Mouse (Mus musculus): Measurements from ENCODE around the gene Atp6v1g1. TPM values are rescaled to one million over a fixed set of nuclear protein-coding genes. Genes with fewer than 3 reads are reported as not detected.

Gene Atp6v1g1
- total RNA-seq, 2 experiments from 2014 or later: 144 to 162 TPM

DNA sequence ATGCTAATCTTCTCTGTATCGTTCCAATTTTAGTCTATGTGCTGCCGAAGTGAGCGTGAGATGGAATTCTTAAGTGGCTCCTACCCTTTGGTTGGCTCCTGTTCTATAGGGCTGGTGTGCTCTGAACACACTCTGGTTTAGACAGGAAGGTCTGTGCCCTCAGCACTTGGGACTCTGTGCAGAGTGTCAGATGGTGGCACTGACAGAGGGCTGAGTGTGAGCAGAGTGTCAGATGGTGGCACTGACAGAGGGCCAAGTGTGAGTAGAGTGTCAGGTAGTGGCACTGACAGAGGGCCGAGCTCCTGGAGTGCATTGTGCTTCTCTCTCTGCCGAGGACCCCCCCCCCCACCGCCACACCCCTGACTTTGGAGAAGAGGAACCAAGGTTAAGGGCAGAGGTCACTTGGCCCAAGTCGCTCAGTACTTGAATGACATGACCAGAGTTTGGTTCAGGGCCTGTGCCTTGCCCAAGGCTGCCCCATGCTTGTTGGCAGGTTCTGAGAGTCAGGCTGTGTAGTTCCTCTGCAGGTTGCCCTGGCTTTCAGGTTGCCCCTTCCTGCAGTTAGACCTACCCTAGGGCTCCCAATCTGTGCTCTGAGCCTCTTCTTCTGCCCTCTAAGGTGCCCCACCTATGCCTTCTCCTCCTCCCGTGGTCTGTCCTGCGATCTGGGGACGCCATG lies 23.3 kb downstream of the Atp6v1g1 start:
- no peak for DNase-seq (ENCODE audit: low spot score)
- intact Hi-C loops (cut with DNase I): no loop called here

GRCm38 (mm10) chr4:63569322-63569721 lies 24.8 kb downstream of the Atp6v1g1 start:
- intact Hi-C loops (cut with DNase I): no loop called here
- no peak for DNase-seq (ENCODE audit: low spot score)

- intact Hi-C loops (cut with DNase I): no loop called here
- no peak for DNase-seq (ENCODE audit: low spot score)
These were observed 25.7 kb downstream of the Atp6v1g1 start for GRCm38 (mm10) chr4:63570208-63570781.

DNA sequence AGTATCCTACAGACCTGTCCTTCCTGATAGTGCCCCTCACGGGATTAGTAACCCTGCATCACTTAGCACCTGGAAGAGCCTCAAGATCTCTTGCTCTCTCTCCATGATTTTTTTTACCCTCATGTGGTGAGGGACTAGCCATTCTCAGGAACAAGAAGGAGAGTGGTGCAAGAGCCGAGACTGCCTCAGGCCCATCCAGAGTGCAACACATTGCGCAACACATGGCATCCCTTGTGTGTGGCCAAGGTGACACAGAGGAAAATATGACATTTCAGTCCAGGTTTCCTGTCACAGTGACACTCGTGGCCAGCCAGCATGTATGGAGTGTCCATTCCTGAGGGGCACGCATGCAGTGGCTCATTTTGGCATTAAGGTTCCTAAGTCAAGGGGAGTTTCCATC lies 28.0 kb downstream of the Atp6v1g1 start:
- intact Hi-C loops (cut with DNase I): no loop called here
- DNase-seq (ENCODE audit: low spot score): no peak

- intact Hi-C loops (cut with DNase I): no loop called here
- no peak for DNase-seq (ENCODE audit: low spot score)
These were observed 35.1 kb downstream of the Atp6v1g1 start for GRCm38 (mm10) chr4:63579649-63580048.

- intact Hi-C loops (cut with DNase I): no loop called here
- no peak for DNase-seq (ENCODE audit: low spot score)
These were observed 35.5 kb downstream of the Atp6v1g1 start for GRCm38 (mm10) chr4:63580078-63580477.

DNA sequence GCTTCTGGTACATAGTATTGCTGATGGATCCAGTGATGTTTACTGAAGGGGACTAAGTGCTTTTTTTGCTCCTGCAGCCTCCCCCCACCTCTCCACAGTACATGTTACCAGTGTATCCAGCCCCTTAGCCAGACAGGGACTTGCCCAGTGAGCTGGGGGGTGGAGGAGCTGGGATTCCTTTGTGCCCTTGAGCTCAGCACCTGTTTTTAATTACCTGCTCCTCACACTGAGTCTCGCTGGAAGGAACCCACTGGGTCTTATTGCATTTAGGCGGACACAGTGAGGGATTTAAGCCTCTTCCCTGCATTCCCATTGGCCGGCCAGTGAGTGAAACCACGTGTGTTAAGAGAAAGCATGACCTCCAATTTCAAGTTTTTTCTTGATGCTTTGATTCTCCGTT lies 38.0 kb downstream of the Atp6v1g1 start:
- DNase-seq (ENCODE audit: low spot score): no peak
- intact Hi-C loops (cut with DNase I): no loop called here

- intact Hi-C loops (cut with DNase I): no loop called here
These were observed 40.6 kb downstream of the Atp6v1g1 start for GRCm38 (mm10) chr4:63585216-63585615.

GRCm38 (mm10) chr4:63586240-63586639 lies 41.7 kb downstream of the Atp6v1g1 start:
- intact Hi-C loops (cut with DNase I): no loop called here
- DNase-seq (ENCODE audit: low spot score): no peak

More at GRCm38 (mm10) chr4:63585216-63585615, 40.6 kb downstream of the Atp6v1g1 start:
- DNase-seq (ENCODE audit: low spot score): no peak

- intact Hi-C loops (cut with DNase I): no loop called here
- DNase-seq (ENCODE audit: low spot score): no peak
These were observed 45.4 kb downstream of the Atp6v1g1 start for GRCm38 (mm10) chr4:63589987-63590386.

DNA sequence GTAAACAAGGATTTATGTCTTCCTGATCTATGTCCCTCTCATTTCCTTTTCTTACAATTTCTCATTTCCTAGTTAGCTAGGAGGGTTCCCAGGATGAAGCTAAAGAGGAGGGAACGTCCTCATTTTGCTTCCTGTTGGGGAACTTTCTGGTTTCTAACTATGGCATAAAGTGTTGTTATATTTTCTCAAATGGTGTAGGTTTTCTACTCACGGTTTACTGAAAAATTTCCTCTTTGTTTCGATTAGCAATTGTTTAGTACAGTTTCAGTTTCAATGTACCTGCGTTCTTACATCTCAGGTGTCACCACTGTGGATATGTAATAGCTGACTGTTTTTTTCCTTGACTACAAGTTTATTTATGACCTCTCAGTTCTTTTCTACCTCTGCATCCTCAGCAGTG lies 46.0 kb downstream of the Atp6v1g1 start:
- no peak for DNase-seq (ENCODE audit: low spot score)
- intact Hi-C loops (cut with DNase I): no loop called here

GRCm38 (mm10) chr4:63594459-63595110 lies 50.0 kb downstream of the Atp6v1g1 start:
- no peak for DNase-seq (ENCODE audit: low spot score)
- intact Hi-C loops (cut with DNase I): no loop called here

DNA sequence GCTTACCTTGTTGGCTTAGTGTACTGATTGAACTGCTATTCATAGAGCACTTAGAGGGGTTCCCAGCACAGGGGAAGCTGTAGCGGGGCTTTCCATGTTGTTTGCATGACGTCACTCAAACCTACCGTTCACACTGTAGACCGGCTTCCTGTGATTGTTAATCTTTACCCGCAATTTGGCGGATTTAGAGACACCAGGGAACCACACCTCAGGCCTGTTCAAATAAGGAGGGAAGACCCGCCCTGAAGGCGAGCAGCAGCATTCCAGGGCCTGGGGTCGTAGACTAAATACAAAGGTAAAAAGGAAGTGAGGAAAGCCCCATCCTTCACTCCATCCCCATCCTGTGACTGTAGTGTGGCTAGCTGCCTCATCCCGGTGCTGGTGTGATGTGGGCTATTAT lies 50.7 kb downstream of the Atp6v1g1 start:
- intact Hi-C loops (cut with DNase I): no loop called here
- DNase-seq (ENCODE audit: low spot score): no peak

- no peak for DNase-seq (ENCODE audit: low spot score)
- intact Hi-C loops (cut with DNase I): no loop called here
These were observed 51.4 kb downstream of the Atp6v1g1 start for GRCm38 (mm10) chr4:63596010-63596409.

Other genes starting within 250 kb of the Atp6v1g1 start
- gene Orm1, start 200.2 kb upstream of the Atp6v1g1 start, total RNA-seq (2021): 1 to 10 TPM in 1 of 2 experiments, under 1 TPM in 1; 0.44 to 1.1 TPM
- 1 to 10 TPM; 1.3 to 1.5 TPM for gene Orm3, start 188.6 kb upstream of the Atp6v1g1 start, total RNA-seq (2021)
- under 1 TPM; 0.50 to 0.60 TPM for gene Orm2, start 182.3 kb upstream of the Atp6v1g1 start, total RNA-seq (2021)
- 1 to 10 TPM; 3.5 to 3.7 TPM for gene Akna, start 141.4 kb upstream of the Atp6v1g1 start, total RNA-seq (2021)
- 10 to 100 TPM; 36.9 to 41.9 TPM for gene Whrn, start 48.8 kb upstream of the Atp6v1g1 start, total RNA-seq (2021)
- 10 to 100 TPM in 1 of 2 experiments, 1 to 10 TPM in 1; 9.8 to 10.9 TPM for gene Tmem268, start 14.0 kb downstream of the Atp6v1g1 start, total RNA-seq (2021)
- gene Gm11213, start 60.5 kb downstream of the Atp6v1g1 start, total RNA-seq (2021): not detected
- gene Tex48, start 77.7 kb downstream of the Atp6v1g1 start, total RNA-seq (2021): not detected
- gene Gm11214, start 118.6 kb downstream of the Atp6v1g1 start, total RNA-seq (2021): not detected
- not detected for gene Tnfsf15, start 200.3 kb downstream of the Atp6v1g1 start, total RNA-seq (2021)

All from heart, postnatal 25 days (tissue).